Mouse (Mus musculus): ENCODE data around the gene Slc16a1. TPM values are rescaled to one million over a fixed set of nuclear protein-coding genes. Genes with fewer than 3 reads are reported as not detected.
A peak's percentile ranks its signal among the peaks of the same experiment; 100 is the strongest.

Slc16a1 gene
- polyA plus RNA-seq, 1 experiment from 2014 or later, result 39.6 TPM

DNA sequence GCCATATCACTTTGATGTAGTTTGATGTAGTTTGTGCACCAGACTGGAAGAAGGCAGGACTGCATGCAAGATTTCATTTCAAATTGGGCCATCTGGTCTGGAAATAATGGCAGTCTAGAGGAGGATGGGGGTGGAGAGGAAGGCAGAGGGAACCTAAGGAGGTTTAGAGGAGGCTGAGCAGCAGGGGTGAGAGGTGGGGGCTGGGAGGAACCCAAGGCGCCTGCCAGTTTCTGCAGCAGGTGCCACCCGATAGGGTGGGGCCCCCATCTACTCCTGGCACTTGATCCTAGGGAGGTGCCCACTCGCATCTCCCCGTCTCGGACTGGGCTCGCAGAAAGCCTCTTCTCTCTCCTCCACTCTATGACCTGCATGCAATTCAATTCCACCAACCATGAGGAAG, 33.1 kb downstream of the Slc16a1 start:
- 48% methylated on average over 6 of the region's 6 CpGs for WGBS
- Histone ChIP-seq H3K4me2 (ENCODE audit: low read length) (no peak overlapping the region), H3K27ac (peak overlapping the region; percentile 54; the same call in 1 of the 2 replicates), H3K27me3 (ENCODE audit: insufficient read depth, low read length) (no peaks in the 10 kb centered on the region), H3K36me3 (ENCODE audit: insufficient read depth, low read length) (no peaks in the 10 kb centered on the region), H3K9ac (ENCODE audit: low read depth, low read length) (no peak overlapping the region), H3K4me3 (replicated peaks; ENCODE audit: low read depth, low read length) (no peak overlapping the region), H3K9me3 (replicated peaks; ENCODE audit: low read length) (no peaks in the 10 kb centered on the region), H3K4me1 (replicated peaks; ENCODE audit: insufficient read depth, low read length) (peaks cover 17% of the 10 kb centered on the region)
- ATAC-seq (replicated peaks; ENCODE audit: low FRiP score, low read depth) (peak; percentile 11), DNase-seq (ENCODE audit: low spot score) (peak; percentile 83)
- TF ChIP-seq CTCF (IDR thresholded peaks at IDR 0.05; ENCODE audit: low read depth), result no peak

DNA sequence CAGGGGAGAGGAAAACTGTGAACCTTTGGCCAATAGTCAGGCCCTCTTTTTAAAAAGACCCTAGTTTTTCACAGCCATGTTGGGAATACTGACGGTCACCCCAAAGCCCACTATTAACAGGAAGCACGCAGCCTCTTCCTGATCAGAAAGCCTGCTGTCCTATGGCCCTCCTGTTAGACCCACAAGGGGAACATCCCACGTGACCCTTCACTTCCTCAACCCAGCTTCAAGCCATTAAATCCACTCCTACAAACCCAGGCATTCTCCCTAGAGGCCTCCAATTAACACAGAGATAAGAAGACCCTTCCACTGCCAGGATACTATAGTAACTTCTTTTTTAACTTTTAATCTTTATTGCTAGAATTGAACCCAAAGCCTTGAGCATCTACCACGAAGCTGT, 33.6 kb downstream of the Slc16a1 start:
- H3K4me2 ChIP-seq (ENCODE audit: low read length), result no peak overlapping the region
- H3K9me3 ChIP-seq (replicated peaks; ENCODE audit: low read length), result no peaks in the 10 kb centered on the region
- TF ChIP-seq CTCF (IDR thresholded peaks at IDR 0.05; ENCODE audit: low read depth), result no peak
- no peaks in the 10 kb centered on the region for H3K27me3 ChIP-seq (ENCODE audit: insufficient read depth, low read length)
- DNase-seq (ENCODE audit: low spot score) (peak; percentile 49), ATAC-seq (replicated peaks; ENCODE audit: low FRiP score, low read depth) (no peak)
- WGBS, result 35% methylated on average over 4 of the region's 4 CpGs
- H3K4me1 ChIP-seq (replicated peaks; ENCODE audit: insufficient read depth, low read length), result peaks cover 17% of the 10 kb centered on the region
- H3K9ac ChIP-seq (ENCODE audit: low read depth, low read length), result no peak overlapping the region
- H3K36me3 ChIP-seq (ENCODE audit: insufficient read depth, low read length), result no peaks in the 10 kb centered on the region
- peak overlapping the region; percentile 54; the same call in 1 of the 2 replicates for H3K27ac ChIP-seq
- no peak overlapping the region for H3K4me3 ChIP-seq (replicated peaks; ENCODE audit: low read depth, low read length)

DNA sequence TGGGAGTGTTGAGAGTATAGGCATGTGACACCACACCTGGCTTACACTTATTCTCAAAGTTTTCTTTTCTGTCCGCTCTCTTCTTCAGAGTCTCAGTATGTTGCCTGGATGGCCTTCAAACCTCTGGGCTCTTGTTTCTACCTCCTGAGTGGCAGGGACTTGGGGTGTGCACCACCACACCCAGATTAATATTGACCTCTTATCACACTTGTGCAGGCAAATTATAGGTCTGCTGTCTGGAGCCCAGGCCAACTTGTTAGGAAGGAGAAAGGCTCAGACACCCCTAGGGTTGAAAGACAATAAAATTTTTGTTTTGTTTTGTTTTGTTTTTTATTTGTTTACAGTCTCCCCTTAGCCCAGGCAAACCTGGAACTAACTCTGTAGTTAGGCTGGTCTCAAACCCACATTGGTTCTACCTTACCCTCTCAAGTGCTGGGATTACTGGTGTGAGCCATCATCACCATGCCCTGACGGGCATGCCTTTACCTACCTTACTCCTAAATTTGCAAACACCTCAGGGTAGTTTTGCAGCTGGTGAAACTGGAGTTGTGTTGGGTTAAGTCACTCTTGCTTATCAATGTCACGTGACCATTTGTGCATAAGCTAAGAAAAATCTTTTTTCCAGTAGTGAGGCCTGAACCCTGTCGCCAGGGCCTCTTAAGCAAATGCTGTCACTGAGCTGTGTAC, 35.3 kb downstream of the Slc16a1 start:
- Histone ChIP-seq H3K27ac (peak overlapping the region; percentile 88), H3K9ac (ENCODE audit: low read depth, low read length) (0 out of 2 replicates have a peak overlapping the region, but pooled peaks have one; percentile 8)
- ATAC-seq (replicated peaks; ENCODE audit: low FRiP score, low read depth), result no peak

DNA sequence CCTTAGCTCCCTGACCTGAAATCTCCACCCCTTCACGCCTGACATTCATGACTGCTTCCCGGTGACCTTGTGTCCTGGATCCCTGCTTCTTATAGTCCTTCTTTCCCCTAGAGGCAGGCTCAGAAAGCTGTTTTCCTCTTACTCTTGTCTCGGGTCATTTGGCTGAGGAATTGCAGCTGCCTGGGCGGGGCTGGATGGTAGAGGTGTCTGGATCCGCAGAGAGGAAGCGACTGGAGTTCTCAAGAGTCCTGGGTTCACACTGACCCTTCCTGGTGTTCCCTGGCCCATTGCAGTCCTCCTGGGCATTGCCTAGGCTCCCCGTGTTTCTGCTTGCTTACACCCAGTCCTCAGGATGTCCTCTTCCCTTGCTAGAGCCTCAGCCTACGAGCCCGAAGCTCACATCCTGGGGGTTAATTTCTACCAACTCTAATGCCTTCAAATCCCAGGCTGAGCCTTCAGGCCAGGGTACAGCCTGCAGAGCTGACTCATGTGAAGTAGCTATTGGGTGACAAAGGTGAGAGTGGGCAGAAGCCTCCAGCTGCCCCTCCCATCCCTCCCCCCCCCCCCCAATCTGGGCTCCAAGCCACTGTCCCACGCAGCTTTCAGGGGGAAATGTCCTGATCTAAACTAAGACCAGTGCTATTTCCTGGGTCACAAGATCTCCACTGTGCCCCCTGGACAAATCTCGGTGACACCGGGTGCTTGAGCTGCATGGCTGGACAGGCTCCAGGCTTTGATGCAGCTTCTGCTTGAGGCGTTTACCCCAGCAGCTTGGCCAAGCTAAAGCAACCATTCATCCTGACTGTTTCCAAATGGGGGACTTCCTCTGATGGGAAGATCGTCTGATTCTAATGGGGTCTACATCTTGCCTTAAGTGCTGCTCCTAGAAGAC, 36.1 kb downstream of the Slc16a1 start:
- no peaks in the 10 kb centered on the region for H3K27me3 ChIP-seq (ENCODE audit: insufficient read depth, low read length)
- peaks cover 17% of the 10 kb centered on the region for H3K4me1 ChIP-seq (replicated peaks; ENCODE audit: insufficient read depth, low read length)
- H3K36me3 ChIP-seq (ENCODE audit: insufficient read depth, low read length), result no peaks in the 10 kb centered on the region
- peak overlapping the region; percentile 73 for H3K4me2 ChIP-seq (ENCODE audit: low read length)
- WGBS, result 5% methylated on average over 14 of the region's 14 CpGs
- TF ChIP-seq CTCF (IDR thresholded peaks at IDR 0.05; ENCODE audit: low read depth), result peak; percentile 46; the same call in 1 of the 2 replicates
- ATAC-seq (replicated peaks; ENCODE audit: low FRiP score, low read depth), result peak; percentile 60
- H3K4me3 ChIP-seq (replicated peaks; ENCODE audit: low read depth, low read length), result peak overlapping the region; percentile 32
- H3K9me3 ChIP-seq (replicated peaks; ENCODE audit: low read length), result no peaks in the 10 kb centered on the region
- 0 out of 2 replicates have a peak overlapping the region, but pooled peaks have one; percentile 8 for H3K9ac ChIP-seq (ENCODE audit: low read depth, low read length)
- peak; percentile 95 for DNase-seq (ENCODE audit: low spot score)
- peak overlapping the region; percentile 88 for H3K27ac ChIP-seq

More for the DNA sequence above, 35.3 kb downstream of the Slc16a1 start:
- no peak for TF ChIP-seq CTCF (IDR thresholded peaks at IDR 0.05; ENCODE audit: low read depth)
- H3K27me3 ChIP-seq (ENCODE audit: insufficient read depth, low read length), result no peaks in the 10 kb centered on the region
- WGBS, result 44% methylated on average over 4 of the region's 4 CpGs
- no peak for DNase-seq (ENCODE audit: low spot score)
- H3K36me3 ChIP-seq (ENCODE audit: insufficient read depth, low read length), result no peaks in the 10 kb centered on the region
- no peaks in the 10 kb centered on the region for H3K9me3 ChIP-seq (replicated peaks; ENCODE audit: low read length)
- no peak overlapping the region for H3K4me3 ChIP-seq (replicated peaks; ENCODE audit: low read depth, low read length)
- H3K4me2 ChIP-seq (ENCODE audit: low read length), result peak overlapping the region; percentile 73
- H3K4me1 ChIP-seq (replicated peaks; ENCODE audit: insufficient read depth, low read length), result peaks cover 17% of the 10 kb centered on the region

DNA sequence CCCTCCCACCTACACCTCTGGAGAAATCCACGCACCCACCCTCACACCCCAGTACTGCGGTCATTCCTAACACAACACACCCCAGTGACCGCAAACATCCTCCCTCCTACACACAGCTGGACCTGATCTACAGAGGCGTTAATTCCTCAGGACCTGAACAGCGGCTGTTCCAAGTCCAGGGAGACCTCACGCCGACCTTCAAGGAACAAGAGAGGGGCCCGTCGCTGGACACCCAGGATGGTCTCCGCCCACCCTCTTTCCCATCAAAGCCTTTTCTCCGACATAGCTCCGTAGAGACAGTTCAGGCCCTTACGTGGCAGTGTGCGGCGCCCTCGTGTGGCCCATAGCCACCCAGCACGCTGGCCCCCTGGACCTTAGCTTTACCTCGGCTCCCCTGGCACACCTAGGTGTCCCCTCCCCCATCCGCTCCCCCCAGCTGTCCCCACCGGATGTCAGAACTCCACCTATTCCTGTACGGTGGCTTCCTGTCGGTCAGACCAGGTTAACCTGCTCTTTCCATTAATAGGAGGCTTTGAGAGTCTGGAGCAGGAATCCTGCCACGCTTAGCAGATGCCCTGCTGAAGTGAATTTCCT, 36.9 kb downstream of the Slc16a1 start:
- 0 out of 2 replicates have a peak overlapping the region, but pooled peaks have one; percentile 5 for H3K9ac ChIP-seq (ENCODE audit: low read depth, low read length)
- under 1% methylated on average over 23 of the region's 23 CpGs for WGBS

DNA sequence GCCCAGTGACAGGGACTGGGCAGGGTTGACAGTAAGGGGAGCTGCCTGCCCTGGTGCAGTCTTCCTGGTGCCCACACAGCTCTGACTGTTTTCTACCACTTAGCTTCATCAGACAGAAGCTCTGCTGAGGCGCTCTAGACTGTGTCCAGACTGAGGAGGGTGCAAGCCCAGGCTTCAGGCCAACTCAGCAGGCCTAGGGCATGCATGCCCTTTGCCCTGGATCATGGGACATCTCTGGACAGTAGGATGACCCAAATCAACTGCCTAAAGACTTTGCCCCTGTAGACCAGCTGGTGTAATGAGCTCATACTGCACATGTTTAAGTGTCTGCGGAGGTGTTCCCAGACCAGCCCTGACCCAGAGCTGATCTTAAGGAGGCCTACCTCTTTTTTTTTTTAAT, 39.3 kb downstream of the Slc16a1 start:
- Histone ChIP-seq H3K9ac (ENCODE audit: low read depth, low read length) (no peak overlapping the region), H3K9me3 (replicated peaks; ENCODE audit: low read length) (no peaks in the 10 kb centered on the region), H3K4me1 (replicated peaks; ENCODE audit: insufficient read depth, low read length) (peaks cover 13% of the 10 kb centered on the region), H3K27me3 (ENCODE audit: insufficient read depth, low read length) (no peaks in the 10 kb centered on the region), H3K4me3 (replicated peaks; ENCODE audit: low read depth, low read length) (no peak overlapping the region), H3K36me3 (ENCODE audit: insufficient read depth, low read length) (no peaks in the 10 kb centered on the region), H3K27ac (no peak overlapping the region), H3K4me2 (ENCODE audit: low read length) (no peak overlapping the region)
- WGBS, result 85% methylated on average over 2 of the region's 2 CpGs
- ATAC-seq (replicated peaks; ENCODE audit: low FRiP score, low read depth) (peak; percentile 70), DNase-seq (ENCODE audit: low spot score) (peak; percentile 33)
- no peak for TF ChIP-seq CTCF (IDR thresholded peaks at IDR 0.05; ENCODE audit: low read depth)

More for the DNA sequence above, 36.9 kb downstream of the Slc16a1 start:
- peak; percentile 91 for TF ChIP-seq CTCF (IDR thresholded peaks at IDR 0.05; ENCODE audit: low read depth)
- ATAC-seq (replicated peaks; ENCODE audit: low FRiP score, low read depth) (peak; percentile 71), DNase-seq (ENCODE audit: low spot score) (peak; percentile 95)
- Histone ChIP-seq H3K9me3 (replicated peaks; ENCODE audit: low read length) (no peaks in the 10 kb centered on the region), H3K4me1 (replicated peaks; ENCODE audit: insufficient read depth, low read length) (peaks cover 17% of the 10 kb centered on the region), H3K36me3 (ENCODE audit: insufficient read depth, low read length) (no peaks in the 10 kb centered on the region), H3K27ac (peak overlapping the region; percentile 88), H3K27me3 (ENCODE audit: insufficient read depth, low read length) (no peaks in the 10 kb centered on the region), H3K4me3 (replicated peaks; ENCODE audit: low read depth, low read length) (peak overlapping the region; percentile 32), H3K4me2 (ENCODE audit: low read length) (peak overlapping the region; percentile 73)

All from kidney, postnatal 0 days (tissue).